Mouse (Mus musculus) G1E-ER4 (cell line): ENCODE data around the gene Adam12. TPM values are rescaled to one million over a fixed set of nuclear protein-coding genes. Genes with fewer than 3 reads are reported as not detected.

Source experiments
- GATA1 ChIP-seq: IDR thresholded peaks from one replicate; pipeline ENCODE4 v1.8.0; 2012; ENCODE audit warnings: low read length, inconsistent platforms
- polyA plus RNA-seq: library from polyadenylated mRNA; stranded (reverse); fragments of >175 nt; gene quantifications from 2 replicates; pipeline ENCODE4 v1.2.3, GENCODE M21; 2012

Adam12 gene
- polyA plus RNA-seq, 1 experiment, result not detected

DNA sequence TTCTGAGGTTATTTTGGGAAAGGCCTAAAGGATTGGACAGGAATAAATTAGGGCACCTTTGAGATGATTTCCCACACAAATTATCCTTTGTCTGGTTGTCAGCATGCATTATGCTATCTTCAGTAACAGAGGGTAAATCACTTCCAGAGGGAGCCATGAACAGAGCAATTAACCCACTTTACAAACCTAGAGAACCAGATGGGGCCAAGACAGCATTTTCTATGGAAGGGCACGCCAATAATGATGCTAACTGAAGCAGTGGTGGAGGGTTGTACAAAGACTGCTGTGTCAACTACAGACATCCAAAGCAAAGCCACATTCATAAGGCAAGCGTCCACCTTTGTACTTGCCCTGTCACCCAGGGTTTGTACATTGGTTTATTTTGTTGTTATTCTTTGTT, 99.6 kb downstream of the Adam12 start:
- TF ChIP-seq GATA1, result no peak

DNA sequence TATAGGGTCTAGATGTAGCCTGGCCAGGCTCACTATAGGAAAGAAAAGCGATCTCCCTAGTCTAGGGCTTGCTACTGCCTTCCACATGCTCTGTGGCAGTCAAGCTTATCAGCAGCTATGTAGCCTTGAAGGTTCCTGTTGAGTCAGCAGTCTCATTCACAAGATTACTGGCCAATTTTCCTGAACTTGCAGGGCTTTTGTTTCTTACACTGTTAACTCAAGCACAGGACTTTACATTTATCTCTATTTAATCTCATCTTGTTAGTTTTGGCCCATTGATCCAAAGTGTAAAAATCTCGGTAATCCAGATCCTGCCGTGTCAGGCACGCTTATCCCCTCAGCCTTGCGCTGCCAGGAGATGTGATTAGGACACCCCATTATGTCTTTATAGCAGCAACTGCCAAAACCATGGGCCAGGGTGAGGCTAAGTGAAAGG, 103.8 kb downstream of the Adam12 start:
- no peak for TF ChIP-seq GATA1

DNA sequence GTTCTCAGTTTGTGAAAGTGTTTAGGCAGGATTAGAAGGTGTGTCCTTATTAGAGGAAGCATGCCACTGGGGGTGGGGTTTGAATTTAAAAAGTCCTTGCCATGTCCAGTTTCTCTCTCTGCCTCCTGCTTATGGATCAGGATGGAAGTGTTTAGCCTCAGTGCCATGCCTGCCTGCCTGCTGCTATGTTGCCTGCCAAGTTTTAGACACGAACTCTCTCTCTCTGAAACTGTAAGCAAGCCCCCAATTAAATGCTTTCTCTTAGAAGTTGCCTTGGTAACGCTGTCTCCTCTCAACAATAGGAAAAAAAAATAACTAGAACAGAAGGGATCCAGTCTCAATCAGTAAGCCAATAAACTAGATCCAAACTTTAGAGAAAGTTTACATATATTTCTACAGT, 110.5 kb downstream of the Adam12 start:
- no peak for TF ChIP-seq GATA1

DNA sequence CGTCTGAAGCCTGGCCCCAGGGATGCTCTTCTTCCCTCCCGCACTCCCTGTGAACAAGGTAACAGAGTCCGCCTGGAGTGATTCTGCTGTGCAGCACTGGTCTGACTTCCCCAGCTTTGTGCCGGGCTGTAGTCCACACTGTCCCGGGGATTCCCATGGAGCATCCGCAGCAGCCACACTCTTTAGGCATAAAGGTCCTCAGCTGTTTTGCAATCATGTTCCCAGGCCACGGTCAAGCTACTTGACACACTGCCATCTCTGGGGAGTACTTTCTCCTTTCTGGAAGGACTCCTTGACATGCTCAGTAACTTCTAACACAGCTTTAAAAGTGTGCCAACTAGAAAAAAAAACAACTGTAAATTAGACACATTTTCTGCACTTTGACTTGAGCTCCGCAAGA, 116.5 kb downstream of the Adam12 start:
- no peak for TF ChIP-seq GATA1

DNA sequence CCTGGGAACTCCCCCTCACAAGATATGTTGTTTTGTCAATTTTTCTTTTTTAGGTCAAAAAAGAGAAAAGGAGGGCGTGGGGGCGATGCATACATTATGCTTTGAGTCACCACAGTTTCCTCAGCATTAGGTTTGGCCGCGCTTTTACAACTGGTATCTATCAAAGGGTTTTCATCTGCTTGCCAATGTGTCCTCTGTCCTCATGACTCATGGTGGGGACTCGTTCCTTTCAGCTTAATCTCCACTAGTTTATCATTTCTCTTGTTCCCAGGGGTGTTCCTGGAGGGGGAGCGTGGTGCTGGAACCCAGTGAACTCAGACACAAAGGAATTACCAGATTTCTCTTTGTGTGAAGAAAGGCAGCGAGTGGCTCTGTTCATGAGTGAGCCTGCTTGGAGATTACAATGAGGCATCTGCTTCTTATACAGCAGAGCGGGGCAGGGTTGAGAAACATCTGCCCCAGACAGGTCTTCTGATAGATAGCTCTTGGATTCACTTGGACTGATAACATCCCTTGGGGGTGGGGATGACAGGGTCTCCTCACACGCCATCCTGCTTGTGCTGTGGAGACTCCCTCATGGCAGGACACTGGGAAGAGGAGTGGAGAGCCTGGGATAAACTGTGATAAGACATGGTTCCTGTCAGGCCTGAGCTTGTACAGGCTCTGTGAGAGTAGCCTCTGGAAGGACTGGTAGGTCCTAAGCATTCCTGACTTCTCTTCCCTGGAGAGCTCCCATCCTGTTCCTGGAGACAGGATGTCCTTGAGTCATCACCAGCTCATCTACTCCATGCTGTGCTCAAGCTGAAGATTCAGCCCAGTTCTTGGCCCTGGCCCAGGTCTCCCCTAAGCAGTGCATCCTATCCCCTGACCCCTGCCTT, 117.4 kb downstream of the Adam12 start:
- TF ChIP-seq GATA1, result no peak

DNA sequence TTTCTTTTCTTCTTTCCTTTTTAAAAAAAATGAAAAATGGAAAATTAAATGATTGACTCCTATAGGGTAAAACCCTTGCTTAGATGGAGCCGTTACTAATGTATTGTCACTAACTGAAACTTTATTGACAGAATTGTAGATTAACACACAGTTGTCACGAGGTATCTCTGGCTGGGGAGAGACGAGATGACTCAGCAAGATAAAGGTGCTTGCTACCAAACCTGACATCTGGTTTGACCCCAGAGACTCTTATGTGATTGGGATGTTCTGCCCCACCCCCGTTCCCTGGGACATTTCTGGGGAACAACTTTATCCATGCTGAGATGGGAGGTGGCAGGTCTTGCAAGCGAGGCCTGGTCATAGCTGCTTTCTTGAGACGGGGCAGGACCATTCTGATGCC, 118.1 kb downstream of the Adam12 start:
- TF ChIP-seq GATA1, result no peak

DNA sequence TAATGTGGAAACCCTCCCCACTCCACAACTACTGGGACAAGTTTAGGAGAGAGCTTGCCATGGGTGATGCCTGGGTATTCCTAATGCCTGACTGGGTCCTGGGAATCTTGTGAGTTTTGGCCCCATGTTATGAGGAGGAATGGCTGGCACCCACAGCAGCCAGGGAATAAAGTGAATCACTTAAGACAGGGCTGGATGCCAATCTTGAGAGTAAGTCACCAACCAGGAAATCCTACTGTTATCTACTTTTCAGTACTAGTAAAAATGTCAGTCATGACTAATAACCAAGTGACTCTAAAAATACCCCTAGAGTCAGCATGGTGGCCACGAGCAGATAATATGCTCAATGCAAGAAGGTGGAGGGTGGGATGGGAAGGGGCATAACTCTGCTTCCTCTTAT, 121.8 kb downstream of the Adam12 start:
- no peak for TF ChIP-seq GATA1

DNA sequence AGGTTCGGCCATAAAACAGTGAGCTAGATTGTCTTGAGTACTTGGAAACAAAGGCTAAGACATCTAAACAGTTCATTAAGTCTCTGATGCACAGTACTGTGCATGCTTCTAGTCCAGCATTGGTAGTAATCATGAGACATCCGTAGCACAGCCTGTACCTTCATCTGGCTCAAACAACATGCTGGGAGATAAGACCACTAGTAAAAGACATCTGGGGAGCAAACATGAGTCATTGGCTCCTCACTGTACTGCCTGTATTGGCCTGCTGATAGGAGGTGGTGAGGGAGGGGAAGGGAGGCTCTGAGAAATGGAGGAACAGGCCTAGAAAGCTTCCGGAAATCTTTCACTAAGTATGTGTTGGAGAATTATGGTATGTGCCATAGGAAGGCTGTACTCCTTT, 124.1 kb downstream of the Adam12 start:
- TF ChIP-seq GATA1, result no peak

DNA sequence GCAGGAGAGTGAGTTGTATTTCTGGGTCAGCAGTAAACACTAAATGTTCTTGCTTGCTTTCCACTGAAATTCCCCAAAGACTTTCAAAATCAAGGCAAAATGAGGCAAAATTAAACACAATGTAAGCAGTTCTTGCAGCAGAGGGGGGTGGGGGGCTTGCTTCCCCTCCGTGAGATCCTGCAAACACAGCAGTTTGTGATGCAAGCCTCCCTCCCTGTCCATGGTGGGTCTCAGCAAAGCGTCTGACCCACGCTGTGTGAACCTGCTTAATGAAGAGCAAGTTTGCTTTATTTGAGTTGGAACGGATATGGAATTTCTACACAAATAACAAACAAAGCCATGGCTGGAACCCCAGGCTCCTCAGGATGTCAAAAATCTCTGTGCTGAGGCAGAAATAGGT, 132.9 kb downstream of the Adam12 start:
- TF ChIP-seq GATA1, result no peak

DNA sequence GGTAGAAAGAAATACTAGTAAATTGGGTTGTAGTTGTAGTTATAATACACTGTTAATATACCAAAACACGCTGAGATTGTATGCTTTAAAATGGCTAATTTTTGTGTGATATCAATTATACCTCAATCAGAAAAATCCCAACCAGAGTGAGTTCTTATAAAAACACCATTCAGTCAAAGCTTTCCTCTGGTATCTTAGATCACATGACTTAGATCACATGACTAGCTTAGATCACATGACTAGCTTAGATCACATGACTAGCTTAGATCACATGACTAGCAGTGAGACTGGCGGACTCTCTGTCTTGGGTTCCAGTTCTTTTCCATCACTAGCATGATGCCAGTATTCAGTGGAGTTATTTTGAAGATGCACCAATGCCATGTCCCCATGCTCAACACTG, 134.1 kb downstream of the Adam12 start:
- no peak for TF ChIP-seq GATA1

DNA sequence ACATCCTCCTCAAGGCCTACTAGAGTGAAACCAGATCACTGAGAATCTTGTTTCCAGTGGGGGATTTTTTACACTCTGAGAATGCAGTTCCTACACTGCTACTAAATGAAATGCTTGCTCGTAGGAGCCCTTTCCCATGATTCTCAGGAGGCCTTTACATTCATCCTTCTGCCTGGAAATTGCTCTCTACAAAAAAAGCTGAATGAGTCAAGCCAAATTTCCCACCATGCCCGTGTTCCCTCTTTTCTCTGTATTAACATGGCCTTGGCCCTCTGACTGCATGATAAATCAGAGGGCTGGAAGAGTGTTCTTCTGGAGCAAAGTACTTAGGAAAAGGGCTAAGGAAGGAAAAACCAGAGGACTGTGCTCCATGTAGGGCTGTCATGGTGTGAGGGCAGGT, 138.1 kb downstream of the Adam12 start:
- TF ChIP-seq GATA1, result no peak

DNA sequence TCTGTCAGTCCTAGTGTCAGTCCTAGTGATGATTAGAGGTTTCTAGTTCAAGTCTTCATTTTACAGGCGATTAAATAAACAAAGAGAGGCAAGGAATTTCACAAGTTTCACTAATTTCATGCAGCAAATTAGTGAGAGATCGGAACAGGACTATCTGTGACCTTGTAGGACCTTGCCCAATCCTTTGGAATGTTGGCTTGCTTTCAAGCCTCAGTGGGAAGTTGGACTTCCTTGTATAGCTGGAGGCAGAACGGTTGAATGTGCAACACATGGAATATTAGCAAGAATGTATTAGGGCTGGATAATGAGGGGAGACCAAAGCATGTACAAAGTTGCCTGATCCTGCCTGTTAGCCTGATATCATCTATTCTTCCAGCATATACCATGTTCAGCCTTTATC, 141.2 kb downstream of the Adam12 start:
- no peak for TF ChIP-seq GATA1

DNA sequence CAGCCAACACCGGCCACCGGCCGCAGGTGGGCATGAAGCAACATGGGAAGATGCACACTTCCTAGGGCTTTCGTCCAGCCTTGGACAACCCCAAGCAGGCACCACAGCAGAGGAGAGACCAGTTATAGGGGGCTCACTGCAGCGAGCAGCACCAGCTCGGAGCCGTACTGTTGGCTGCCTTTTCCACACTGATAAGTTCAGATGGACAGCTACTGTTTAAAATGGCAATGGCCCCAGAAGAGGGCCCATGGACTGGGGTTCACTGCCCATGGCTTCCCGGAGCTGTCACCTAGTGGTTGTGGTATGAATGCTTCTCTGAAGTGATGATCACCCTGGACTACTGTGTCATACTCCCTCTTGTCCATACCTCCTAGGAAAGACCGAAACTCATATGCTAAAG, 141.7 kb downstream of the Adam12 start:
- TF ChIP-seq GATA1, result no peak

DNA sequence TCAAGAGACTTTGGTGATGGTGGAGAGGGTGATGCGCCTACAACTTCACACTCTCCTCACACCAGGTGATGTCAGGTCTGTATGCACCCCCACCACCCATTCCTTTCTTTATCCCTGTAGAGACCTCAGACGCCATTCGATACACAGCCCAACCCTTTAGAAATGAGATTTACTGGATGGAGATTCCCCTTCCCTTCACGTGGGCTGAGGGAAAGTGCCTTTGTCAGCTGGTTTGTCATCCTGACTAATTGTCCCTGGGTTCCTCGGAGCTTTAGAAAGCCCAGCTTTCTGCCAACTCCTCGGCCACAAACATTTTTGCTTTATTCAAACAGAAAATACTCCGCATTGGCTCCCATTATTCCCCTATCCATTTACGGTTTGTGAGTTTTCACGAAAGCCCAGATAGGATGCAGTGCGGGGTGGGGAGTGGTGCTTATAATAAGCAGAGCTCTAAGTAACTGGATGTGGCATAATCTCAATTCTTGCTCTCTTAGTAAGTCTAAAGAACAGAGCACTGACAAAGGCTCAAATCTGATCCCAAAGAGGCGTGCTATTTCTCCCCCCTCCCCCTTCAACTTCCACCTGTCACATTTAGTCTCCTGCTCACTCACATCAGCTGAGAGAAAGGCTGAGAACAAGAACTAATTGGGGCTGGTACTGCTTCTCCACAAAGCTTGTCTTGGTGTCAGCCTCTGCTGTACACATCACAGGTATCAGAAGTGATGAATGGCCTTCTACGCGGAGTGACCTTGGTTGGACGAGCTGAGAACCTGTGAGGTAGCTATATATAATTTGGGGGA, 143.2 kb downstream of the Adam12 start:
- TF ChIP-seq GATA1, result no peak

DNA sequence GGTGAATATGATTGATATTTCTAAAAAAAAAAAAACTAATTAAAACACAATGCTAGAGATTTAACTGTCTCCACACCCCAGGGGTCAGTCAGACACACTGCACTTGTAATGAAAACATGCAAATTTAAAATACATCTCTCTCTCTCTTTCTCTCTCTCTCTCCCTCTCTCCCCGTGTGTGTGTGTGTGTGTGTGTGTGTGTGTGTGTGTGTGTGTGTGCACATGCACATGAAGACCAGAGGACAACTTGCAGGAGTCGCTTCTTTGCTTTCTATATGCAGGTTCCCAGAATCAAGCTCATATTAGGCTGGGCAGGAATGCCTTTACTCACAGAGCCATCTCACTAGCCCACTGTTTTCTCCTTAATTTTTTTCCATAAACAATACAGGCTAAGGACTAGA, 146.6 kb downstream of the Adam12 start:
- no peak for TF ChIP-seq GATA1

DNA sequence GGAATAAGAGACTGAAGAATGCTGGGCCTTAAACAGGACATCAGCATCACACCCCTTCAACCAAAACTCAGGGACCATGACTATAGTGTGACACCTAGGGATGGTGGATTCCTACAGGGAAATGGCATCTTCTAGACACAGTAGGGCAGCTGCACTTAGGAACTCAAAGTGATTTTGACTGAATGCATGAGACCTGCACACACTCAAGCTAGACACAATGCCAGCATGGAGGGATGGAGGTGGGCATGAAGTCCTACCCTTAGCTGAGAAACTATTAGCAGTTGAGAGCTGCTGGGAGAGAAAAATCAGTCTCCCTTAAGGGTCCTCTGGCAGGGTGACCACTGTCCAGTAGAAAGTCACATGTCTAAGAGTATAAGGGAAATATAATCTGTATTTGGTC, 147.0 kb downstream of the Adam12 start:
- TF ChIP-seq GATA1, result no peak
